Mouse (Mus musculus): ENCODE results near the gene Pde8b.

Pde8b gene

DNA sequence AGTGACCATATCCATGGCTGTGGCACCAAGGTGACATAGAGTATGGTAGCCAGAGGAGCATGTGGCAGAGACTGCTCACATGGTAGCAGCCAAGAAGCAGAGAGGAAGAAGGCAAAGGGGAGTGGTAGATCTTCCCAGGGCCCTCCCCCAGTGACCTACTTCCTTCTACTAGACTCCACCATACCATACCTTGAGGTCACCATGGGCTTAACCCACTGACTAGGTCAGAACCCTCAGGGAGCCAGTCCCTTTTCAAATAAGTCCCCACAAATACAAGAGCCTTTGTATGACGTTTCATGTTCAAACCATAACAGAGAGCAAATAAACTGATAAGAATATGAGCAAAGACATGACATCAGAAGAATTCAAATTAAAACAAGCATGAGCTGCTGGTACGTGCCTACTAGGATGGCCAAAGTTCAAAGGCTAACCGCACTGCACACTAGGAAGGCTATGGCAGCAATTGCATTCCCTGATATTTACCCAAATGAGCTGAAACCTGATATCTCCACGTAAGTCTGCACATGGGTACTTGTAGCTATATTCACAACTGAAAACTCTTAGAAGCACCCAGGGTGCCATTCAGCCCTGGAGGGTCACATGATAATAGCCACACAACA is 109.6 kb downstream of the Pde8b start:
- DNase-seq (ENCODE audit: low spot score), result no peak

DNA sequence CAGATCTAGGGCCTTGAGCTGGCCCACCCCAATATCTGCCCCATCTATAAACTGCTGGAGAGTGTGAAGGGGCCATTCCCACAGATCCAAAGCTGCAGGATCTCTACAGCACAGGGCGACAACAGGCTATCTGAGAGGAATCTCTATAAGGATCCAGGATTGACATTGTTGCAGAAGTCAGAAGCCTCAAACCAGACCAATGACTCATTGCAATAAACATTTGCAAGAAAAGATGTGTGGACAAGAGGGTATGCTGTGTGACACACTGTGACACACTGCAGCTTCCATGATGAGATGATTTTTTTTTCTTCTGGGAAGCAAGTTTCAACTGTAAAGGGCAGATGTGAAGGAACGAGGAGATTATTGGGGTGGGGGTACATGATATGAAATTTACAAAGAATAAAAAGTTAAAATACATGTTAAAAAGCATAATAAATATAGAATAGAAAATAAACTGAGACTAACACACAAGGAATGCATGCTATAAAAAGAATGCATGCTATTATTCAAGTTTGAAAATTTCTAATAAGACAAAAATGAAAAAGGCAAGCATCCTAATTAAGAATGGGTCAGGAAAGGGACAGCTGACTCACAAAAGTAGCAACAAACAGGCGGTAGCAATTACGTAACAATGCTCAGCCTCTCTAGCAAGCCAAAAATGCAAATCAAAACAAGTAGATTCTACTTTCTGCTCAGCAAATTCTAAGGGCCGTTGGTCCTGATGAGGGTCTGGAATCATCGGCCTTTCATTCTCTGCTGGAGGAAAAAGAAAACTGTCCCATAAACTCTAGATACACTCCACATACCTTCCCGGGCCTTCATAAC is 114.6 kb downstream of the Pde8b start:
- no peak for DNase-seq (ENCODE audit: low spot score)

DNA sequence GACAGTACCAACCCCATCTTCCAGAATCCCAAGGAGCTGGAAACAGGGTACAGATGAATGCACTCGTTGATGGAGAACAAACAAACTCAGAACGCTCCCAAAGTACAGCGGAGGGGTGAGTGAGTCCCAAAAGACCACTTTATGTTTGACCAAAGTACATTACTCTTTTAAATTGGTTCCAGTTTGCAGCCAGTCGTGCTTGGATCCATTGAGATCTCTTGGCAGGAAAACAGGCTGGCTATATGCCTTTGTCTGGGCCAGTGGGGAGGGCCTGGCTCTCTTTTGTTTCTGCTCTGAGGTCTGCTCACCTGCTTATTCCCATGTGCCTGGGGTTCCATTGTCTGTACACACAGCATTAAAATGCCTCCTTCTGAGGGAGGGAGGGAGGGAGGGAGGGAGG is 118.3 kb downstream of the Pde8b start:
- no peak for DNase-seq (ENCODE audit: low spot score)

DNA sequence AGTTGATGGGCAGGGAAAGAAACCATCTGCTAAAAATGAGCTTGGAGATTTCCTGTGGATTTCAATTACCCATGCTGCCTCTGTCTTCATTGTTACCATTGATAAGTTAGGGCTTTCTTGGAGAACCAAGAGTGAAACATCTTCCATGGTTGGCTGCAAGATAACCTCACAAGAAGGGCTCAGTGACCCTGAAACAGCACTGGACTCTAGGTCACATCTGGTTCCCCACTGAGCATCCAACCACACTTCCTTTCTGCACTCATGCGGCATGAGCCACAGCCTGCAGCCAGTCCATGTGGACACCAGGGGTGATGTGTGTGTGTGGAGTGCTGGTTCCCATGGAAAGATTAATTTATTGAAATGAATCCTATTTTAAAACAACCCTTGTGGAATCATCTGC is 119.1 kb downstream of the Pde8b start:
- no peak for DNase-seq (ENCODE audit: low spot score)

DNA sequence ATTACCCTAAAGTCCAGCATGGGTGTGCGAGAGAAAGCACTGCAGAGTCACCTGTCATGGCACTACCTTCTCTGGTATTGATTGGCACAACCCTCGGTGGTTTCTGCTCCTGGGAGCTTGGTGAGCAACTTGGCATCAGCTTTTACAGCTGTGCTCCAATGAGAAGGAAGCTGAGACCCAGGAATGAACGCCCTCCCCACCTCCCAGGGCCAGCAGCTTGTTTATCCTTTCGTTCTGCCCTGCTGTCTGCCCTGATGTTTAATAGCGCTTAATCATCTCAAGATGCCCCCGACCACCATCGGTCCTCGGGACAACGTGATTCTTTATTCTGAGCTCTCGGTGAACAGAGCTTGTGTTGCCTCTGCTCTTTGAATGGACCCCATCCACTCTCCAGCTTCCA is 122.8 kb downstream of the Pde8b start:
- DNase-seq (ENCODE audit: low spot score), result no peak

DNA sequence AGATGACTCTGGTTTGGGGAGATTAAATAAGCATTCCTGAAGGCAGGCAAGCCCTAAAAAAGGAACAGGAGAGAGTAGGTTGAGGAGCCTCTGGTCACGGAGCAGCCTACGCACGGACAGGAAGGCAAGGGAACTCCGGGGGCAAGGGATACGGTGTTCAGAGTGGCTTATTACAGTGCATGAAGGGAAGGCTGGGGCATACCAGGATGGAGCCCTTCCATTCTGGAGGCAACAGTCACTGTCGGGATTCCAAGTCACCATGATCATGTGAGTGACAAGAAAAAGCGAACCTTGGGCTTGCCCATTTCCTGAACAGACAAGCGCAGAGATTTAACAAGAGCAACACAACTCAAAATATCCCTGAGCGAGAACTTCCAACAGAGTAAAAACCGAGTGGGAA is 123.3 kb downstream of the Pde8b start:
- no peak for DNase-seq (ENCODE audit: low spot score)

DNA sequence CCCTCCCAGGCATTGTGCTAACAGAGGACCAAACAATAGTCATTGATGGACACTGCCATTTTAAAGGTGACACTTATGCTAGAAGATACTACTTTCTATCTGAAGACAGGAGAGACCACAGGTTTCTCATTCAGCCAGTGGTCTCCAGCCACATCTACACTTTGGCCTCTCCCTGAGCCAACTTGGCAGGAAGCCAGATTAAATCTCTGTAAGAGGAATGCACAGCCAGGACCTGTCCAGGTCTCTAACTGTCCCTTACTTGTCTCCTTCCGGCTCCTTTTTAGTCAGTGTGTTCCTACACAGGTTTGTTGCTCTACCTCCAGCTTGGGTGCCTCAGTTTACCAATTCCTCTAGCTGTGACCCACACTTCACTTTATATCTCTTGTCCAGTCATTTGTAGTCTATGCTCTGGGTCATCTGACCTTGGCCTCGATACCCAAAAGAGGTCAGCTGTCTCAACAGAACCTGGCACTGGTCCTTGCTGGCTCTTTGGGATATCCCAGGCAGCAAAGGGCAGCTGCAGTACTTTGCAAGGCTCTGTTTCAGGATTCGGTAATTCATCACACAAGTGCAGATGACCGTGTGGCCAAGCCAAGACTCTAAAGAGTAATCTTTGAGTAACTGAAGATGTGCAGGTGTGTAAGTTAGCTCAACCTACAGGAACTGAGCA is 124.5 kb downstream of the Pde8b start:
- no peak for DNase-seq (ENCODE audit: low spot score)

DNA sequence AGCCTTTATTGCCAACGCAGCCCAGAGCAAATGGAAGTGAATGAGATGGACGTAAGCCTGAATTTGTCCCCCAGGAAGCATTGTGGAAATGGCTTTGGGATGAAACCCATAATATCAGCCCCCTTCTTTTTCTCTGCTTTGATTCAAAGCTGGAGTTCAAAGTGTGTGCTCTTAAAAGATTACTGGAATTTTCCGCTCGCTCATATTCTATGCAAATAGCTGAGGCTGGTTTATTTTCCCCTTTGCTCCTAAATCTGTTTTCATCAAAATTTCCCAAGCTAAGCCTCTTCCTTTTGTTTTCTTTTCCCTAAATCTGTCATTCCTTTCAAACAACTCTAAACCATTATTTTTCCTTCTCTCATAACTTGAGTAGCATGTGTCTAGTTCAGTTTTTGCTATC is 129.6 kb downstream of the Pde8b start:
- DNase-seq (ENCODE audit: low spot score), result no peak

DNA sequence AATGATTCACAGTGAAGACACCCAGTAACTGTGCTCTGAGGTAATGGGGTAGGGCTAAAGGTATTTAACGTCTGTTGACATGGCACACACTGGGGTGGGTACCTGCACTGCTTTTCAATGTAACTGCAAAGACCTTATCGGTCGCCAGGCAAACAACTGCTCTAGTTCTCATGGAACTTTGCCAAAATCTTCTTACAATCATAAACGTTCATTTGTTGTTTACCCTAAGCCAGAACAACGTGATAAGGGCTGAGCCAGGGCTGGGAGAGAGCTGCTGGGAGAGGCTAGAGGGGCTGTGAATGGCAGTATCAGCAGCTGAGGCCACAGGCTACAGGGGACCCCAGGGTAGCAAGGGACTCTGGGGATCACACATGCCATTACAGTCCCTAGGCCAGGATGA is 136.4 kb downstream of the Pde8b start:
- DNase-seq (ENCODE audit: low spot score), result no peak

DNA sequence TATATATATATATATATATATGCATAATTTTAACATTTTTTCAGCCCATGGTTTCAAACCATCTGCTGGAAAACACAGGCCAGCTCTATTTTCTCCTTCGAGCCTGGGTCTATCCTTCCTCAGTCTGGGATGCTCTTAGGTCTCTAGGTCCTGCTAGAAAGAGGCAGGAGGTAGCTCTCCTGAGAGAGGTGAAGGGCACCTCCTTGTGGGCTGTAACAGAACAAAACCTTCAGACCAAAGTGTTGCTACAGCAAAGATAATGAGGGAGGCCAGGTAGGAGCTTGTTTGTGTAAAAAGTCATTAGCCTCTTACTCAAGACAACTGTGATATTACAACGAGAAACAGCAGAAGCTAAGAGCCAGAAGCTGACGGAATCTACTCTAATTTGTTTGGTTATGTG is 140.6 kb downstream of the Pde8b start:
- no peak for DNase-seq (ENCODE audit: low spot score)

DNA sequence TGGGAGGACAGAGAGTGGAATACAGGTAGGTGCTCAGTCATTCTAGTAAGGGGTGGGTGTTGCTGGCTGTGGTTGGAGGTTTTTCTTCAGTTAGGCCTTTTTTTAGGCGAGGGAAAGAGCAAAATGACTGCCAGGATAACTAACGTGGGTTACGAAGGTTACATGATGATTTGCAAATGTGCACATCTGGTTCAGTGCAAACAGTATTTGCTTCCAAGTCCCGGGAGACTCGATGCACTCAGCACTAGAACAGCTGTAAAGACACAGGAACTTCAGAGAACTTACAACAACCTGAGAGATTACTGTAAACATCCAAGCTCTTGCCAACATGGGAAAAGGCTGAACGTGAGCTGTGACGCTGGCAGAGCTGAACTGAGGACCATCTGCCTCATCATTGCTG is 142.1 kb downstream of the Pde8b start:
- no peak for DNase-seq (ENCODE audit: low spot score)

DNA sequence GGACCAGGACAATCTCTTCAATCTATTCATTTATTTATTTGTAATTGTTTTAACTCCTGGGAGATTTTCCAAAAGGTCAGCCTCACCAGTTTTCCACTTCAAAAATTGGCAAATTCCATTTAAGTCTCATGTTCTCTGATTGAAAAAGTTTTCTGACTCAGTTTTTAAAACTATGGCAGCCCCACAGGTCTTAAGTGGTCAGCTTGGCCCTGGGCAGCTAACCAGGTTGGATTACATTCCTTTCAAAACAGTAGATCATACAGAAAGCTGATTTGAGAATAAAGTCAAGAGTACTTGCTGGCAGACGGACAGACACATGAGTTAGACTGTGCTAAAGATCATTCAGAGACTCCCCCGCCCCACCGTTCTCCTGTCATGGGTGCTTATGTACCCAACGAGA is 145.3 kb downstream of the Pde8b start:
- DNase-seq (ENCODE audit: low spot score), result no peak

DNA sequence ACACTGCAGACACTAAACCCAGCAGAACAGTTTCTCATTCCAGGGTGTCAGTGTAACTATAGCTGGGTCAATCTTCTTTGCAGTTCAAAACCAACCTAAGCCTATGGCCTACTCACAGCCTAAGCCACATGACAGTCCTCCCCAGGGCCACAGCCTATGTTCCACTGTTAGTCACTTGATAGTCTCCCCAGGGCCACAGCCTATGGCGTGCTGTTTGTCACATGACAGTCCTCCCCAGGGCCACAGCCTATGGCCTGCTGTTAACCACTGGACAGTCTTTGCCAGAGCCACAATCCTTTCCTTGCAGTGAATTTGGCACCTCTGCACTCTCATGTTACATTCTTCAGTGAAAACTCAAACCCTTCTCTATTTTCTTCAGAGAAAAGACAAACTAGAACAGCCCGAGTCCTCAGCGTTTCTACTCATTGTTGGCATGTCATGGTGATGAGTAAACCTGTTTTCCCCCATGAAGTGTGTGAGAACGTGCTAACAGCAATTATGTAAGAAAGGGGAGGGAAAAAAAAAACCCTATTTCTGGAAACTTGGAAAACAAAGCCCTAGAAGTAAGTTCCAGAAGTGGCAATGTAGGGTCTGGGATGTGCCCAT is 147.0 kb downstream of the Pde8b start:
- no peak for DNase-seq (ENCODE audit: low spot score)

DNA sequence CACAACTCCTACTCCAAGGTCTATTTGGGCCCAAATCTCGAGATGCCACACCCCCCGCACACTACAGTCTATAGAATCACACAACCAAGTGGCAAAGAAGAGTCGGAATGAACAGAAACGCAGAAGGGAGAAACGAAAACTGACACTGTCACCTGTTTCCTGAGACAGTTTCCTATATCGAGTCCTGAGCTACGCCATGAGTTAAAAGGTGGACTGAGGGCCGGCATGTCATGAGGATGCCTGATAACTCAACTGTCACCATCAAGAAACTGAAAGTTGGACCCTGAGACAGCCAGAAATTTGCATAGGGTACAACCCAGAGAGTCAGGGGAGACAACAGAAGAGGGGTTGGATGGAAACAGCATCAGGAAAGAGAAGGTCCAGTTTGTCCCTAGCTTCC is 148.8 kb downstream of the Pde8b start:
- DNase-seq (ENCODE audit: low spot score), result no peak

DNA sequence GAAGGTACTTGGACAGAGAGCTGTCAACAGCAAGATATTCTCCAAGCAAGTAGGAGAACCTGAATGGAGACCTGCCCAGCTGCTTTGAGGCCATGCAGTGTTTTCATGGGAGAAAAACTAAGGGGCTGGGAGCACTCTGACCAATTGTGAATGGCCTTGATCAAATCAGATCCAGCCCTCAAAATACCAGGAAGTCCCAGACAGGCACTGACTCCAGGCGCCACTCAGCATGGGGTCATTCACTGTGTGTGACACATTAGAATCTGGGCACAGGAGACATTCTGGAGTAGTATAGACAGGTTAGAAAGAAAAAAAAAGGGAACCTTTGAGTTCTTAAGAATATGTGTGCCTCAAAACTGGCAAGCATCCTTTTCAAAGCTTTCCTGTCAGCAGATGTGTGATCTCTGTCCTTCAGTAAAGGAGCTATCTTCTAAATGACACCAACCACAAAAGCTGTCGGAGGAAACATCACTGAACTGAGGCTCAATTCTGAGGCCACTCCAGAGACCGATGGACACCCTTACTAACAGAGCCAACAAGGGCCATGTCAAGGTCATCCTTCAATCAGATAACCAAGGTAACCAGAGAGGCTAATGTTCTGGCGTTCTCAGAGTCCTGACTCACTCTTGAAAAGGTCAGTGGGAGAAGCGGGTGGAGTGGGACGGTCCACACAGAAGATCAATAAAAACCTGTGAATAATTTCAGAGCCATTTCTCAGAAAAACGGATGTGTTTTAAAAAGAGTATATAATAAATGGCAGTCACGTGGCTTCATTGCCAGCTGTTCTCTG is 151.0 kb downstream of the Pde8b start:
- no peak for DNase-seq (ENCODE audit: low spot score)

DNA sequence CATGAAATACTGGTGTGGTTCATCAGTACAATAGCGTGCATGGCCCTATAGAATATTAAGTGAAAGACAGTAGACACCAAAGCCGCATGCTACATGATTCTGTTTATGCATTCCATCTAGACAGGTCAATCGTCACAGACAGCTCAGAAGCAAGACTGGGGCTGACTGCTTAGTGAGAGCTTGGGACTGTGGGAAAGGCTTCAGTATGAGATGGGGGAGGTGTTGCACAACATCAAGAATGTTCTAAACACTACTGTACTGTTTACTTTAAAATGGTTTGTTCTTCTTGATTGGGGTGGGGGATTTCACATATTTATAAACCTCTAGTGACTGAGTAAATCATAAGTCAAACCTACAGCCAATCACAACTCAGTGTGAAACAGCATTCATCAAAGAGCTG is 153.5 kb downstream of the Pde8b start:
- no peak for DNase-seq (ENCODE audit: low spot score)

DNA sequence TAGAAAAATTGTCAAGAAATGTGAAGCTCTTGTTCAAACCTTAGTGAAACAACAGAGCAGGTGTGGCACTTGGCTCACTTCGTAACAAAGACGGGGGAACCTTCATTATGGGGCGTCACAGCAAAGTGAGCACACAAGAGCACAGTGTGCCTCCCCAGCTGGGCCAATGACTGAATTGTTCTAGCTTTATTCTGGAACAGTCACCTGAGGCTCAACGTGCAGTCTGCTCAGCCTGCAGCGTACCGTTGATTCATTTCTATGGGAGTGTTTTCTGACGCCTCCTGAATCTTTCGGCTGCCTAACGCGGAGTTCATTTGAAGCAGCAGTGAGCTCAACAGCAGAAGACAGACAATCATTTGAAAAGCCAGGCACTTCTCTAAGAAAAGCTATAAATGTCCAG is 154.3 kb downstream of the Pde8b start:
- DNase-seq (ENCODE audit: low spot score), result no peak

DNA sequence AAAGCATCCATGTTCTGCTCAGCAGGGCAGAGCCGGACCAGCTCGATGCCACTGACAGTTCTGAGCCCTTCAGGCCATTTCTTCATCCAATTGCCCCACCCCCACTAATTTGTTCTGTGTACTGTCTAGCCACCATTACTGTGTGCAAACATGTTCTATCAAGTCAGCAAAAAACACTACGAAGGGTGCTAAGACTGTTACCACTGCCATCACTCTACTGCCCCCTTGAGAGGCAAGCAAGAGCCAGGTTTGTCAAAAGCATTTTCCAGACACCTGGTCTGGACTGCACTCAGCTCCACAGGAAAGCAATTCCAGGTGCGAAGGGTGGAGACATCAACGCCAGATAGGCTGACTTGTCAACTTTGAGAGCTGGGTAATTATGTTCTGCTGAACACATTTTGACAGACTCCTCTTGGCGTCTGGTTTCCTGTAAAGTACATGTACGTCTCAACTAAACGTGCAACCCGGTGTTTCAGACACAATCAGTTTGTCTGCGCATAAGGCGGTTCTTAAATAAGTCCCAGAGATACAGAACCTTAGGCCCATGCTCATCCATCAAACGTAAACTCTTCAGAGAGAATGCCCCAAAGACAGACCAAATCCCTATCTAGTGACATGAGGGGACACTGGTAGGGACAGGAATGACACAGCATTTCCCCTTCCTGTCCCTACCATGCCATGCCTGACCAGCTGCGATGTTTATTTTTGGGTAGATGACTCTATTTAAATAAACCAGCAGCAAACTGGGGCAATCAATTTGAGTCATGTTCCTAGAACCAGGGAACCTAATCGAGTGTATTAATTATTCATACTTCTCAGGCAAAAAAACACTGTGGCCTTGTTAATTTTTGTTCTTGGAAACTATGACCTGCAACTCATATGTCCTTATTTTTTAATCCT is 158.3 kb downstream of the Pde8b start:
- DNase-seq (ENCODE audit: low spot score), result no peak

DNA sequence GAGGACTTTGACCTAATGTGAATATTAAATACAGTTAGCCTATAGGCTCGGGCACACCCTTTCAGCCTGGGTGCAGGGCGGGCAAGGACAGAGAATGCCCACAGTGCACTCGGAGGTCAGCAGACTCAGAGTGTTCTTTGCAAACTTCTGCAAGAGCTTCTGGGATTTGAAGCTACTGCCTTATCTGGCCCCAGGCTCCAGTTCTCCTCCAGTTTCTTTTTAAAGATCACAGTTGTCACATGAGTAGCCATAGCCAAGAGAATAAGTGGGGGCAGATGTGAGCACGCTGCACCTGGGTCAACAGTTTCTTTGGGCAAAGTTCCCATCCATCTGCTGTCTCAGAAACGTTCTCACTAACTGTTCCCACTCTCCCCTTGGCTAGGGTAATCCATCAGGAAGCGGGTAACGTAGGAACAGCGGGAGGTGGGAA is 162.8 kb downstream of the Pde8b start:
- no peak for DNase-seq (ENCODE audit: low spot score)

DNA sequence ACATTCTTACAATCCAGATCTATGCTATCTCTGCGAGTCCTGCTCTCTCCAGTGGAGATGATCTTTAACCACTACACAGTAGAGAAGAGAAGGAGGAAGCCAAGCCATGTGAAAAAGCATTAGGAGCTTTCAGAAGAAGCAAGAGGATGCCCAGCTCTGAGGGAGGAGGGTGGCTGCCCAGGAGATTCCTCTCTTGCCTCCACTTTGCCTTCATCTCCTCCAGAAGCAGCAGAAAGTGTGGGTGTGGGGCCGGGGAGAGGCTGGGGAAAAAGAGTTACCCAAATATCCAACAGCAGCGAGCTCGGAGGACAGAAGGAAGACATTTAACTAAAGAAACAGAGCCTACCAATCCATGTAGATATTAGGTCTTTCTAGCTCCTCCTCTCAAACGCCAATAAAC is 164.1 kb downstream of the Pde8b start:
- no peak for DNase-seq (ENCODE audit: low spot score)

DNA sequence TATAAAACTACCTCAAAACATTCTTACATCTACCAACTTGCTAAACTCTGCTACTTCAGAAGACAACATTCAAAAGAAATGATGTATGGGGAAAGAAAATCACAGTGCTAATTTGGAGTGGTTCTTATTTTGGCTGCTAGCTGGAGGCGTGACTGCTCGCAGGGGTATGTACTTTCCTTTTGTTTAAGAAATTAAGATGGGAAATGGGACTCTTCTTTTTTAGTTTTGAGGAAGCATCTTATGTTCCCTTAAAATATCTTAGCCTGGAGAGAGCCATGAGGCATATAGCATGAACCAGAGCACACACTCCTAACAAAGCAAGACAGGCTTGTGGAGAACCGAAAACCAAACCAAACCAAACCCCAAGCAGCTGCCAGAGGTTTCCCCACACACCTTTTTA is 167.5 kb downstream of the Pde8b start:
- DNase-seq (ENCODE audit: low spot score), result no peak

Measured in yolk sac, embryonic 10.5 days (tissue).